Mouse (Mus musculus) subcutaneous adipose tissue, adult 2 months (tissue): ENCODE data around the gene Asb11. TPM values are rescaled to one million over a fixed set of nuclear protein-coding genes. Genes with fewer than 3 reads are reported as not detected.

ENCODE experiments used
- polyA plus RNA-seq: library from polyadenylated mRNA; depleted of rRNA; stranded (reverse); fragments of >200 nt; gene quantifications from 2 replicates; pipeline ENCODE4 v1.2.3, GENCODE M21; 2012; ENCODE audit warnings: low replicate concordance; rRNA removed

The Asb11 gene
- polyA plus RNA-seq: 0.09 TPM in 1 of 2 replicates, not detected in the other

GRCm38 (mm10) chrX:164436709-164437108 is at the start of gene Asb11:
TSS of gene Asb11 (plus strand) at chrX:164436994.

GRCm38 (mm10) chrX:164419471-164419939 is 17.3 kb upstream of the Asb11 start, which contains the start of gene Piga:
TSS of gene Piga (plus strand) at chrX:164419787.

GRCm38 (mm10) chrX:164505709-164506498 is 69.1 kb downstream of the Asb11 start, which contains the start of gene Asb9:
TSS of gene Asb9 (plus strand) at chrX:164506327.

Other genes with a start within 250 kb of the Asb11 start
- 0.83 and 1.0 TPM in 2 replicates for gene Bmx, start 178.8 kb upstream of the Asb11 start, polyA plus RNA-seq
- 3.7 and 5.5 TPM in 2 replicates for gene Pir, start 167.6 kb upstream of the Asb11 start, polyA plus RNA-seq
- 12.6 and 17.0 TPM in 2 replicates for gene Vegfd, start 63.6 kb upstream of the Asb11 start, polyA plus RNA-seq
- gene Piga, start 17.2 kb upstream of the Asb11 start, polyA plus RNA-seq: 1.9 and 3.7 TPM in 2 replicates
- gene Asb9, start 69.3 kb downstream of the Asb11 start, polyA plus RNA-seq: not detected in 2 replicates